Mouse (Mus musculus): Measurements from ENCODE around the gene Notum. TPM values are rescaled to one million over a fixed set of nuclear protein-coding genes. Genes with fewer than 3 reads are reported as not detected.

Notum gene
- polyA plus RNA-seq, 1 experiment from 2014 or later = 7.2 TPM

GRCm38 (mm10) chr11:120631726-120632448, 29.1 kb downstream of the Notum start:
- no peaks in the 10 kb centered on the region for H3K27me3 ChIP-seq
- H3K4me1 ChIP-seq = peaks cover 28% of the 10 kb centered on the region
- peak overlapping the region; percentile 76 for H3K4me2 ChIP-seq
- peak overlapping the region; percentile 86; the same call in 1 of the 2 replicates for H3K27ac ChIP-seq
- H3K9ac ChIP-seq = peak overlapping the region; percentile 94
- no peak for ATAC-seq (ENCODE audit: insufficient number of reproducible peaks, insufficient read depth, low FRiP score, low TSS enrichment, low read depth)
- H3K9me3 ChIP-seq = no peaks in the 10 kb centered on the region
- H3K36me3 ChIP-seq = peaks cover 25% of the 10 kb centered on the region
- 59% methylated on average over 4 of the region's 4 CpGs for WGBS
- peak overlapping the region; percentile 97 for H3K4me3 ChIP-seq

GRCm38 (mm10) chr11:120630881-120631725, 29.9 kb downstream of the Notum start:
- Histone ChIP-seq H3K4me3 (peak overlapping the region; percentile 97; the same call in 1 of the 2 replicates), H3K4me1 (peaks cover 29% of the 10 kb centered on the region), H3K27me3 (no peaks in the 10 kb centered on the region), H3K9ac (peak overlapping the region; percentile 94), H3K36me3 (peaks cover 29% of the 10 kb centered on the region), H3K4me2 (peak overlapping the region; percentile 76), H3K9me3 (no peaks in the 10 kb centered on the region), H3K27ac (peak overlapping the region; percentile 44; the same call in 1 of the 2 replicates)
- ATAC-seq (ENCODE audit: insufficient number of reproducible peaks, insufficient read depth, low FRiP score, low TSS enrichment, low read depth) = no peak
- WGBS = 39% methylated on average over 7 of the region's 7 CpGs

- Histone ChIP-seq H3K4me1 (peaks cover 34% of the 10 kb centered on the region), H3K36me3 (peaks cover 29% of the 10 kb centered on the region), H3K27me3 (no peaks in the 10 kb centered on the region), H3K27ac (peak overlapping the region; percentile 44; the same call in 1 of the 2 replicates), H3K9ac (peak overlapping the region; percentile 59), H3K9me3 (no peaks in the 10 kb centered on the region), H3K4me3 (0 out of 2 replicates have a peak overlapping the region, but pooled peaks have one; percentile 12), H3K4me2 (peak overlapping the region; percentile 27; the same call in 1 of the 2 replicates)
- WGBS = 49% methylated on average over 5 of the region's 5 CpGs
- no peak for ATAC-seq (ENCODE audit: insufficient number of reproducible peaks, insufficient read depth, low FRiP score, low TSS enrichment, low read depth)
Measured at GRCm38 (mm10) chr11:120630401-120630871, 30.5 kb downstream of the Notum start.

GRCm38 (mm10) chr11:120629911-120630310, 31.1 kb downstream of the Notum start:
- Histone ChIP-seq H3K4me2 (peak overlapping the region; percentile 27; the same call in 1 of the 2 replicates), H3K4me3 (0 out of 2 replicates have a peak overlapping the region, but pooled peaks have one; percentile 12), H3K9ac (peak overlapping the region; percentile 59), H3K36me3 (peaks cover 29% of the 10 kb centered on the region), H3K27me3 (no peaks in the 10 kb centered on the region), H3K4me1 (peaks cover 39% of the 10 kb centered on the region), H3K9me3 (no peaks in the 10 kb centered on the region), H3K27ac (peak overlapping the region; percentile 44; the same call in 1 of the 2 replicates)
- 36% methylated on average over 7 of the region's 7 CpGs for WGBS
- ATAC-seq (ENCODE audit: insufficient number of reproducible peaks, insufficient read depth, low FRiP score, low TSS enrichment, low read depth) = no peak

DNA sequence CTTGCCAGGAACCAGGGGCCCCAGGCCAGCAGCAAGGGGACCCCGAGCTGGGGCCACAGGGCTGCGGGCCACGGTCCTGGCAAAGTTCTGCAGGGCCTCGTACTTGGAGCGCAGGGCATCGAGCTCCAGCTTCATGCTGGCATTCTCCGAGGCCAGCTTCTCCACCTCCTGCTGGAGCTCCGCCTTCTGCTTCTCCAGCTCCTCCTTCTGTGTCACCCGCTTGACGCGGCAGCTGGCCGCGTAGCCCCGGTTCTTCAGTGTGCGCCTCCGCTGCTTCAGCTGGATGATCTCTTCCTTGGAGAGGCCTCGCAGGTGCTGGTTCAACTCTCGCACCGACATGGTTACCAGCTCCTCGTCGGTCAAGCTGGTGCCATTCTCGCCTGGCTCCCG, 31.6 kb downstream of the Notum start:
- Histone ChIP-seq H3K36me3 (peaks cover 29% of the 10 kb centered on the region), H3K27ac (peak overlapping the region; percentile 44; the same call in 1 of the 2 replicates), H3K27me3 (no peaks in the 10 kb centered on the region), H3K9ac (no peak overlapping the region), H3K4me2 (no peak overlapping the region; the same call in 1 of the 2 replicates), H3K4me1 (peaks cover 39% of the 10 kb centered on the region), H3K4me3 (no peak overlapping the region), H3K9me3 (no peaks in the 10 kb centered on the region)
- 83% methylated on average over 23 of the region's 23 CpGs for WGBS
- no peak for ATAC-seq (ENCODE audit: insufficient number of reproducible peaks, insufficient read depth, low FRiP score, low TSS enrichment, low read depth)

- peaks cover 43% of the 10 kb centered on the region for H3K4me1 ChIP-seq
- H3K27me3 ChIP-seq = no peaks in the 10 kb centered on the region
- H3K27ac ChIP-seq = no peak overlapping the region
- WGBS = 92% methylated on average over 23 of the region's 23 CpGs
- no peak overlapping the region for H3K4me2 ChIP-seq
- no peaks in the 10 kb centered on the region for H3K9me3 ChIP-seq
- no peak for ATAC-seq (ENCODE audit: insufficient number of reproducible peaks, insufficient read depth, low FRiP score, low TSS enrichment, low read depth)
- peaks cover 29% of the 10 kb centered on the region for H3K36me3 ChIP-seq
- H3K9ac ChIP-seq = no peak overlapping the region
- H3K4me3 ChIP-seq = no peak overlapping the region
Measured at GRCm38 (mm10) chr11:120628601-120629340, 32.2 kb downstream of the Notum start.

- H3K4me1 ChIP-seq = peaks cover 46% of the 10 kb centered on the region
- no peak overlapping the region for H3K9ac ChIP-seq
- H3K4me2 ChIP-seq = no peak overlapping the region
- H3K27me3 ChIP-seq = no peaks in the 10 kb centered on the region
- peaks cover 36% of the 10 kb centered on the region for H3K36me3 ChIP-seq
- no peaks in the 10 kb centered on the region for H3K9me3 ChIP-seq
- WGBS = 80% methylated on average over 22 of the region's 22 CpGs
- ATAC-seq (ENCODE audit: insufficient number of reproducible peaks, insufficient read depth, low FRiP score, low TSS enrichment, low read depth) = no peak
- H3K4me3 ChIP-seq = no peak overlapping the region
- H3K27ac ChIP-seq = no peak overlapping the region
Measured at GRCm38 (mm10) chr11:120627468-120628300, 33.3 kb downstream of the Notum start.

GRCm38 (mm10) chr11:120626785-120627467, 34.0 kb downstream of the Notum start:
- no peak for ATAC-seq (ENCODE audit: insufficient number of reproducible peaks, insufficient read depth, low FRiP score, low TSS enrichment, low read depth)
- no peak overlapping the region for H3K4me3 ChIP-seq
- no peak overlapping the region for H3K9ac ChIP-seq
- H3K4me2 ChIP-seq = no peak overlapping the region
- no peak overlapping the region for H3K27ac ChIP-seq
- H3K9me3 ChIP-seq = no peaks in the 10 kb centered on the region
- WGBS = 90% methylated on average over 11 of the region's 11 CpGs
- peaks cover 42% of the 10 kb centered on the region for H3K36me3 ChIP-seq
- peaks cover 41% of the 10 kb centered on the region for H3K4me1 ChIP-seq
- no peaks in the 10 kb centered on the region for H3K27me3 ChIP-seq

DNA sequence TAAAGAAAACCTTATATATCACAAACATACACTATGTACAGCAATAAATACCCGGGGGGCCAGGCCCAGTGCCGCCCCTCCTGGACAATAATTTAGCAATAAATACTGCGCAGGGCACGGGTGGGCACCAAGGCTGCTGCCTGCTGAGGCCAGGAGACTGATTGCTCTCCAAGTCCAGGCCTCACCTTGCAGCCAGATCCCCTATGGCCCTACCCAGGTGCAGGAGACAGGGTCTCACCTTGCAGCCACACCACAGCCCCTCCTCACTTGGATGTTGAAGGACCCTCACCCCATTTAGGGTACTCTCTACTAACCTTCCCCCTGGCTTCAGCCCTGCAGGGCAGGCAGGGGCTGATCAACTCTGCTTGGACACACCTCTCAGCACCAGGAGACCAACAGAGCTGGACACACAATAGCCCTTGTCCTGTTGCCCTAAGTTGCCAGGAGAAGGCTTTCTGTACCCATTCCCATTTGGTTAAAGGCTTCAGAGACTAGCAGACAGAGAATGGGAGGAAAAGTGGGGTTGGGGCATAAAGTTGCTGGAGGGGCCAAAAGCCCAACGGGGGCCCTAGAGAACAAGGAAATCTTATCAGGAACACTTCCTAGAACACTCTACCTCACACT, 35.7 kb downstream of the Notum start, which contains the start of gene Sirt7:
Sirt7 (minus strand) TSS at position 89 of the 624 bp plus-strand sequence.
- peaks cover 25% of the 10 kb centered on the region for H3K4me1 ChIP-seq
- peak within 1 kb of the TSS; percentile 99 for H3K4me2 ChIP-seq
- H3K27ac ChIP-seq = peak within 1 kb of the TSS; percentile 73
- peak within 1 kb of the TSS; percentile 85 for H3K9ac ChIP-seq
- ATAC-seq (ENCODE audit: insufficient number of reproducible peaks, insufficient read depth, low FRiP score, low TSS enrichment, low read depth) = no peak
- H3K4me3 ChIP-seq = peak within 1 kb of the TSS; percentile 99
- H3K27me3 ChIP-seq = no peaks in the 10 kb centered on the region
- H3K36me3 ChIP-seq = peaks cover 59% of the 10 kb centered on the region
- no peaks in the 10 kb centered on the region for H3K9me3 ChIP-seq
- 11% methylated on average over 5 of the region's 5 CpGs for WGBS

Data from embryonic facial prominence, embryonic 13.5 days (tissue).